Mouse (Mus musculus) heart, embryonic 16.5 days (tissue): Measurements from ENCODE around the gene Gjd3. TPM values are rescaled to one million over a fixed set of nuclear protein-coding genes. Genes with fewer than 3 reads are reported as not detected.
A peak's percentile ranks its signal among the peaks of the same experiment; 100 is the strongest.

ENCODE experiments used
- ATAC-seq: fragments of 200-750 bp; cut with Nextera tagmentation; replicated peaks from 2 replicates; pipeline ENCODE4 v1.8.0; 2017; ENCODE audit warnings: moderate number of reproducible peaks; ENCODE audit not compliant: insufficient read depth, low FRiP score; ENCODE audit errors: extremely low read depth
- H3K27ac ChIP-seq: fragments of 300-500 bp; sonication (generic); 2 replicates; pipeline ENCODE4 v1.5.1; 2014; ENCODE audit warnings: mild to moderate bottlenecking, low read length, control low read depth, moderate library complexity
- H3K27me3 ChIP-seq: fragments of 300-500 bp; sonication (generic); 2 replicates; pipeline ENCODE4 v1.6.1; 2014; ENCODE audit warnings: low read length, mixed read lengths; ENCODE audit not compliant: control insufficient read depth, insufficient read depth
- H3K36me3 ChIP-seq: fragments of 300-500 bp; sonication (generic); 2 replicates; pipeline ENCODE4 v1.6.1; 2014; ENCODE audit not compliant: control insufficient read depth, insufficient read depth
- H3K4me1 ChIP-seq: fragments of 300-500 bp; sonication (generic); 2 replicates; pipeline ENCODE4 v1.6.1; 2014; ENCODE audit warnings: low read length, mixed read lengths; ENCODE audit not compliant: control insufficient read depth, insufficient read depth
- H3K4me2 ChIP-seq: fragments of 300-500 bp; sonication (generic); 2 replicates; pipeline ENCODE4 v1.6.1; 2014; ENCODE audit warnings: low read depth, mild to moderate bottlenecking, control low read depth, low read length
- H3K4me3 ChIP-seq: fragments of 300-500 bp; sonication (generic); 2 replicates; pipeline ENCODE4 v1.5.1; 2014; ENCODE audit warnings: mild to moderate bottlenecking, control low read depth, low read length
- H3K9ac ChIP-seq: fragments of 300-500 bp; sonication (generic); 2 replicates; pipeline ENCODE4 v1.6.1; 2014; ENCODE audit warnings: low read length, control low read depth
- H3K9me3 ChIP-seq: fragments of 300-500 bp; sonication (generic); replicated peaks from 2 replicates; pipeline ENCODE4 v1.6.1; 2016; ENCODE audit warnings: low read length; ENCODE audit not compliant: control insufficient read depth
- WGBS: fragments of 180-500 bp; shearing (Covaris S2); extraction: QIAGEN DNeasy Blood & Tissue Kit; methylation state at CpG from one replicate; pipeline ENCODE4 v1.1.7; 2014; 5-methylcytosine and 5-hydroxymethylcytosine counted together
- polyA plus RNA-seq: library from polyadenylated mRNA; unstranded; fragments of >200 nt; fragmentation: Nextera tagmentation; extraction: Ambion mirVana; gene quantifications from 2 replicates; pipeline ENCODE4 v1.2.1, GENCODE M21; 2015

Gene Gjd3
- polyA plus RNA-seq, 1 experiment from 2014 or later, result 4.5 TPM

GRCm38 (mm10) chr11:98960313-98960906 is 22.4 kb downstream of the Gjd3 start:
- Histone ChIP-seq H3K9me3 (no peaks in the 10 kb centered on the region), H3K27me3 (no peaks in the 10 kb centered on the region), H3K4me2 (peak overlapping the region; percentile 100), H3K36me3 (no peaks in the 10 kb centered on the region), H3K4me3 (peak overlapping the region; percentile 72), H3K4me1 (peaks cover 73% of the 10 kb centered on the region), H3K9ac (peak overlapping the region; percentile 84), H3K27ac (peak overlapping the region; percentile 93)
- whole genome bisulfite sequencing, result 2% methylated on average over 53 of the region's 53 CpGs
- peak; percentile 26; the same call in 1 of the 2 replicates for ATAC-seq

- peak overlapping the region; percentile 72 for H3K4me3 ChIP-seq
- peak; percentile 38 for ATAC-seq
- H3K36me3 ChIP-seq, result no peaks in the 10 kb centered on the region
- no peaks in the 10 kb centered on the region for H3K27me3 ChIP-seq
- no peaks in the 10 kb centered on the region for H3K9me3 ChIP-seq
- peaks cover 73% of the 10 kb centered on the region for H3K4me1 ChIP-seq
- H3K9ac ChIP-seq, result peak overlapping the region; percentile 84
- peak overlapping the region; percentile 88 for H3K27ac ChIP-seq
- 1% methylated on average over 43 of the region's 43 CpGs for WGBS
- peak overlapping the region; percentile 100 for H3K4me2 ChIP-seq
Observed at GRCm38 (mm10) chr11:98959437-98960312, 23.1 kb downstream of the Gjd3 start.

DNA sequence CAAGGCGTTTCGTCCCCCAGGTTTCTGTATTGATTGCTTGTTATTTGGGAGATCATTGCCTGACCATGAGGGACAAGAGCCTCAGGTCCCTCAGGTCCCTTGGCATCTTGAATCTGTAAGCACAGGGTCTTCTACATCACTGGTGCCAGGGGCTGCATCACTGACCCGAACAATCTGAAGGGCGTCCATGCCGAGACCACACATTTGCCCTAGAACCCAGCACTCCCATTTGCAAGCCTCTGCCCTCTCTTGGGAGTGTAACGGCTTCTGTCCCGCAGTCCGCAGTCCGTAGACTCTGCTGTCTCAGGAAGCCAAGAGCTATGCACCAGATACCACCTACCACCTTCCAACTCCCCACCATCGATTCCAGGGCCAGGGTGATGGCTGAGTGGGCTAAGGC is 26.5 kb downstream of the Gjd3 start:
- Histone ChIP-seq H3K4me1 (peaks cover 71% of the 10 kb centered on the region), H3K4me2 (no peak overlapping the region), H3K9me3 (no peaks in the 10 kb centered on the region), H3K36me3 (no peaks in the 10 kb centered on the region), H3K9ac (no peak overlapping the region), H3K27ac (no peak overlapping the region), H3K27me3 (no peaks in the 10 kb centered on the region), H3K4me3 (no peak overlapping the region)
- 74% methylated on average over 9 of the region's 10 CpGs for WGBS
- ATAC-seq, result no peak

DNA sequence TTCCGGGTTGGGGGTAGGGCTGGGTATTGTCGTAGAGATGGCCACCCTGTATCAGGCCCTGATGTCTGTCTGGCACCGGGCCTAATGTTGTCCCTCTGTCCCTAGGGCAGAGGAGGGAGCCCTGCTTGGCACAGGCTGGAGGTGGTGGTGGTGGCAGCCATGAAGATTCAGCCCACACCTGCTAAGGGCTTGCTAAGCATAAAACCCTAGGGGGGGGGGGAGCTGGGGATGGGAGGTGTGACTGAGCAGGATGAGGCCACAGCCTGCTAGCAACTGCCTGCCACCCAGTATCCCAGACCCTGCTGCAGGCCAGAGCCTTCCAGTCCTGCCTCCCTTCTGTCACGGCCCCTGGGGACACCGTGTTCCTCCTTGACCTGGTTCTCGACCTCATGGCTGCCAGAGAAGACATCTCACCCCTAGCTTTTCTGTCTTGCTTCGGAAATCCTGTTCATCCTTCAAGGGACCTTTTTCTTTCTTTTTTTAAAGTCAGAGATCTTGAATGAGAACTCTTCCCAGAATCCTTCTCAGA is 27.0 kb downstream of the Gjd3 start:
- peaks cover 71% of the 10 kb centered on the region for H3K4me1 ChIP-seq
- H3K27ac ChIP-seq, result peak overlapping the region; percentile 81
- H3K9me3 ChIP-seq, result no peaks in the 10 kb centered on the region
- H3K9ac ChIP-seq, result no peak overlapping the region; the same call in 1 of the 2 replicates
- no peak overlapping the region for H3K4me3 ChIP-seq
- ATAC-seq, result no peak
- no peaks in the 10 kb centered on the region for H3K27me3 ChIP-seq
- WGBS, result 28% methylated on average over 7 of the region's 7 CpGs
- no peaks in the 10 kb centered on the region for H3K36me3 ChIP-seq
- H3K4me2 ChIP-seq, result peak overlapping the region; percentile 39; the same call in 1 of the 2 replicates

DNA sequence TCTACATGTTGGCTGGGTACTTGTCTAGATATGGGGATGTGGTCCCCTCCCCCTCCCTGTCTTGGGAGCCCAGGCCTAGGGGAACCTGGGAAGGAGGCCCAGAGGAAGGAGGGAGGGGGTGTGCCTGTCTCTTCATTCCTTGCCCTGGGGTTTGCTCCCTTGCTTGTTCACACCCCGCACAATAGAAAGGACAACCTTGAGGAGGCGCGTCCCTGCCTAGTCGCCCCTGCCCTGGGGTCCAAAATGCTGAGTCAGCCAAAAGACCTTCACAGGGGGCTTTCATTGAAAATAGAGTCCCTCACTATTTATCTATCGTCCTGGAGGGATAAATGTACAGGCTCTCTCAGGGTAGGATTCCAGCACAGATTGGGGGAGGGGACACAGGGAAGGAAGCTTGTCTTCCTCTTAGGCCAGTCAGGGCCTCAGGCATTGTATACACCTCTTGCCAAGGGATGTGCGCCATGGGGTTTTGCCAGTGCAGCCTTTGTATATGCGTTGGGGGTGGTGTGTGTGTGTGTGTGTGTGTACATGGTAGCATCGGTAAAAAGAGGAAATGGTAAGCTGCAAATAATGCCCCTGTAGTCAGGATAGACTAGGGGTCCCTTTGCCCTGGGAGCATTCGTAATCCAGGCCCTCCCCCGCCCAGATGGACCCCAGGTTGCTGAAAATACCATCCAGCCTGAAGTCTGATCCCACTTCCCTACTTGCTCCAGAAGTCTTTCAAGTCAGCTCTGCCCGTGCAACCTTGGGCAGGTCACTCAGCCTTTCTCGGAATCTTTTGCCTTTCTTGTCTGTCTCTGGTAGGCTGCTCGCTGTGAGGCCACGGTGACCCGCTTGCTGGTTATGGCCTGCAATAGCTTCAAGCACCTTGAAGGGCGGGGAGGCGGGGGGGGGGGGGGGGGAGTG is 27.8 kb downstream of the Gjd3 start:
- peak overlapping the region; percentile 27 for H3K9ac ChIP-seq
- H3K4me3 ChIP-seq, result 0 out of 2 replicates have a peak overlapping the region, but pooled peaks have one; percentile 2
- no peaks in the 10 kb centered on the region for H3K27me3 ChIP-seq
- WGBS, result 19% methylated on average over 17 of the region's 17 CpGs
- H3K36me3 ChIP-seq, result no peaks in the 10 kb centered on the region
- H3K4me2 ChIP-seq, result peak overlapping the region; percentile 39
- peak overlapping the region; percentile 81 for H3K27ac ChIP-seq
- H3K9me3 ChIP-seq, result no peaks in the 10 kb centered on the region
- ATAC-seq, result no peak
- peaks cover 75% of the 10 kb centered on the region for H3K4me1 ChIP-seq

DNA sequence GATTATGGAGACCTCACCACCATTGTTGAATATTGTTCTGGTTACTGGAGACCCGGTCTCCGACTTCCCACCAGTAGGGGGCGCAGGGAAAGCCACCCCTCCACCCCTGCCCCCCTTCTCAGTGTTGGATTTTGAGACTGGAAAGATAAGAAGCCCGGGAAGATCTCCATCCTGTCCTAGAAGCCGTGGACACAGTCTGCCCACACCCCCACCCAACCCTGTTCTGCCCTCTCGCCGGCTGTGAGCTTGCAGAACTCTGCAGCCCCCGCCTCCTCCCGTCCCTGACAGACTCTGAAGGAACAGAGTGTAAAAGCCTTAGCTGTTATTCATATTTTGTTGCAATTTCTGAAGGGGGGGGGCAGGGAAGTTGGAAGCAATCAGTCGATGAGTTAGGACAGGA is 28.4 kb downstream of the Gjd3 start:
- H3K27ac ChIP-seq, result peak overlapping the region; percentile 81
- H3K4me2 ChIP-seq, result peak overlapping the region; percentile 39
- 6% methylated on average over 10 of the region's 10 CpGs for WGBS
- H3K9me3 ChIP-seq, result no peaks in the 10 kb centered on the region
- peak overlapping the region; percentile 28; the same call in 1 of the 2 replicates for H3K9ac ChIP-seq
- H3K27me3 ChIP-seq, result no peaks in the 10 kb centered on the region
- H3K36me3 ChIP-seq, result no peaks in the 10 kb centered on the region
- H3K4me3 ChIP-seq, result 0 out of 2 replicates have a peak overlapping the region, but pooled peaks have one; percentile 2
- peak; percentile 54; the same call in 1 of the 2 replicates for ATAC-seq
- H3K4me1 ChIP-seq, result peaks cover 75% of the 10 kb centered on the region

GRCm38 (mm10) chr11:98953835-98954320 is 28.9 kb downstream of the Gjd3 start:
- Histone ChIP-seq H3K9ac (peak overlapping the region; percentile 28; the same call in 1 of the 2 replicates), H3K36me3 (no peaks in the 10 kb centered on the region), H3K27me3 (no peaks in the 10 kb centered on the region), H3K4me3 (no peak overlapping the region), H3K9me3 (no peaks in the 10 kb centered on the region), H3K27ac (peak overlapping the region; percentile 81), H3K4me2 (peak overlapping the region; percentile 39), H3K4me1 (peaks cover 74% of the 10 kb centered on the region)
- 15% methylated on average over 13 of the region's 13 CpGs for WGBS
- no peak for ATAC-seq

DNA sequence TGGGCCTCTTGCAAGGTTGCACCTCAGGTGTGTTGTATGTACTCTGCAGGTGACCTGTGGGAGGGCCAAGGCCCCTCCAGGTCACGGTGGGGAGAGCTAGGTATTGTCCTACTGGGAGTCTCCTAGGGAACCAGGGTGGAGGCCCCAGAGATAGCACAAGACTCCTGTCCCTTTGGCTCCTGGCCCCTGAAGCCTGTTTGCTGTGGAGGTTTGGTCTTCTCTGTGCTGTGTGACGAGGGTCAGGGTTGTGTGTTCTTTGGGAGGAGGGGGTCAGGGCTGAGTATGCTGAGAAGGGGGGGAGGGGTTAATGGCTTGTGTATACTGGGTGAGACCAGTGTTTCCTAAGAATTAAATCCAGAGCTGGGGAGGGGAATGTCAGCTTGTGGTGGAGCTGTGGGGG is 29.5 kb downstream of the Gjd3 start:
- no peak overlapping the region for H3K4me3 ChIP-seq
- peaks cover 77% of the 10 kb centered on the region for H3K4me1 ChIP-seq
- 32% methylated on average over 2 of the region's 2 CpGs for WGBS
- H3K9me3 ChIP-seq, result no peaks in the 10 kb centered on the region
- no peak overlapping the region for H3K4me2 ChIP-seq
- peak overlapping the region; percentile 29; the same call in 1 of the 2 replicates for H3K27ac ChIP-seq
- no peak for ATAC-seq
- no peaks in the 10 kb centered on the region for H3K27me3 ChIP-seq
- peak overlapping the region; percentile 58 for H3K9ac ChIP-seq
- no peaks in the 10 kb centered on the region for H3K36me3 ChIP-seq
